Mouse (Mus musculus) left cerebral cortex, adult 18-20 months (tissue): ENCODE measurements around the gene Osbpl8. TPM values are rescaled to one million over a fixed set of nuclear protein-coding genes. Genes with fewer than 3 reads are reported as not detected.
A peak's percentile ranks its signal among the peaks of the same experiment; 100 is the strongest.

Experiments
- DNase-seq, 2 experiments: peaks; one replicate each; pipeline ENCODE4 v3.0.0; 2021 to 2022; ENCODE audit warnings: low spot score in 2 of 2, mixed read lengths in 1 of 2
- total RNA-seq, 2 experiments: library from RNA; stranded (reverse); gene quantifications; 2 replicates each; pipeline ENCODE4 v1.2.3; 2021

Osbpl8 gene
- total RNA-seq, 2 experiments from 2014 or later = 94.0 to 100.0 TPM

DNA sequence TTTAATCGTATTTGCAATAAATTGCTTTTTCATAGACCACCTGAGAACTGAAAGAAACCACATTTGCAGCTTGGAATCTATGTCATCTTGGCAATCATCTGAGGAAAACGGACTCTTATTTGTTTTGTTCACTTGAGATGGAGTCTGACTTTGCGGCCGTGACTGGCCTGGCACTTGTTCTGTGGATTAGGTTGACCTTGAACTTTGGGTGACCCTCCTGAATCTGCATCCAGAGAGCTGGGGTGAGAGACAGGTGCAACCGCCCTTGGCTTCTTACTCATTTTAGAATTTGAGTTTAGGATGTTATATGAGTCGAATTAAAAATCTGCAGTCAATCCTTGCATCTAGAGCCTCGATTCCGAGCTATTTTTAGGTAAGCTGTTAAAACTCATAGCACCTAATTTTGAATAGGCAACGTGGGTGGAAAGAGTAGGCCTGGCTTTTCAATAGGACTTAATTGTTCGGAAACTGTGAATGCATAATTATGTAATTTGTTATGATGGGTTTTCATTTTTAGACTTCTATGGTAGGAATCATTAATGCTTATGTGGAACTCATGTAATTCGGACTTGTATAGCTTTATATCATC, 20.1 kb upstream of the Osbpl8 start:
- DNase-seq = no peak

DNA sequence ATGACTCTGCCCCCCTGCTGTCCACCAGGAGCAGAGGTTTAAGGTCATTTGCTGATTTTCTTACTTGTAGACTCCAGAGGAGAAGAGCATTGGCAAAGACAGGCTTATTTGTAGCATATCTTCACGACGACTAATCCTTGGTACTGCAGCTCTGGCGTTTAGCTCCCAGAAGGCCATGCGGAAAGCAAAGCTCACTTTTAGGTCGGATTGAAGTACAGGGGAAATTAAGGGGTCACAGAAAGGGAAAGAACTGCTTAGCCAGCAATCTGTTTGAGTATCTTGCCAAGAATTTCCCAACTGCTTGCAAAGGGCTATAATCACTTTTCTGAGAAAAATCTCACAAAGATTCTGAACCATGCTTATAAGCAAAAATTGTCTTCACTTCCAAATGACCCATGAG, 14.8 kb upstream of the Osbpl8 start:
- no peak for DNase-seq

DNA sequence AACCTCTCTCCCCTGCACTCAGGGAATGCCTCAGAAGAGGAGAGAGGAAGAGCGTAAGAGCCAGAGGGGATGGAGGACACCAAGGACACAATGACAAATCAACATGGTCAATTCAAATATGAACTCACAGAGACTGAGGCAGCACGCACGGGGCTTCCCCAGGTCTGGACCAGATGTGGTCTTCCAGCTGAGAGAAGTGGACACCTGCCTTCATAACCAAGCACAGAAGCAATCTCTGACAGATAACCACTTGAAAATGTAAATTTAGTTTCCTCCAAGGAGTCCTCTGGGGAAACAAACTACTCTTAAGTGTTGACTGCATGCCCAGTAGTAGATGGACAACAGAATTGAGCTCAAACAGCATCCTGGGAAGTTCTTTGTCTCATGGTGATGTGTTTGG, 9.5 kb upstream of the Osbpl8 start:
- no peak for DNase-seq

- no peak for DNase-seq
These were observed 9.0 kb upstream of the Osbpl8 start for GRCm38 (mm10) chr10:111155571-111155970.

DNA sequence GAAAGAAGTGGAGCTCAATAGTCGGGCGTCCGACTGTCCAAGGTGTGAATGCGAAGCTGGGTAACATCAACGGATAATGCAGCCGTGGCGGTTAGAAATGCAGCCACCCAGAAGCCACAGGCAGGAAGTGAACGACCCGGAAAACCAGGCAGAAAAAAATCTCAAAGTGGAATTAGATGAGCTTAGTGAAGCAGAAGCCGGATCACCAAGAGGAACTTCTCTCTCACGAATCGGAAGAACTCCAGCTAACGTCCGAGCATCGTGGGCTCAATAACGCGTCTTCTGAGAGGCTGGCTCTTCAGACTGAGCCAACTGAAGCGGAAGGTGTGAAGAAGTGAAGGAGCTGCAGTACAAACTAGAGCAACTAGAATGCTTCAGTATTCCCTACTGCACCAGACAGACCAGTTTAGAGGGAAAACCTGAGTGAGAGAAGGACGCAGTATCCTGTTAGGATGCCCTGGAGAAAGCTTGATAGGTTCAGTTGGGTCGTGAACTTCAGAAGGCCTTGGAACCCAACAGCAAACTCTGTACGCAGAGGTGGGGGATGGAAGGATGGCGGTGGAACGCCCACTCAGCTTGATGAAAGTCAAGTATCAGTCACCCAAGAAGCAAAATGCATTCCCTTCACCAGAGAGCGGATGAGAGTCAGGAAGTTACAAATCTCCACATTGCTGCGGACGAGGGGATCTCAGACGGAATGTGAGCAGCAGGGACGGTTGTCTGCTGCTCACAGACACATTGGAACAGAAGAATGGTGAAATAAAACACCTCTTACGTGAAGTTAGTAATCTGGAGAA, 8.0 kb upstream of the Osbpl8 start:
- DNase-seq = no peak

DNA sequence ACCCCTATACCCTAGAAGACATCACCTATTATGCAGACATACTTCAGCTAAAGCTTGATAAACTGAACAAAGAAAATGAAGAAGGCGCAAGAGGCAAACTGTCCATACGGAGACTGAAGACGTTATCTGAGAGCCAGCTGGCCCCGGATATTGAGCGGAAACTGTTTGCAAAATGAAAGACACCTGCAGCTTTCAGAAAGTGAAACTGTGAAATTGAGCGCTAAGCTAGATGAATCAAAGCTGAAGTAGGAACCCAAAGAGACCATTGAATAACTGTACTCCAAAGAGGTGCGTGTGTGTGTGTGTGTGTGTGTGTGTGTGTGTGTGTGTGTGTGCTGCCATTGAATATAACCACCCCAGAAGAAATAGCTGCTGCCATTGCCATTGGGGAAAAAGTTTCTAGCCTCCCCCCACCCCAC, 7.3 kb upstream of the Osbpl8 start:
- no peak for DNase-seq

GRCm38 (mm10) chr10:111159789-111160522, 4.6 kb upstream of the Osbpl8 start:
- no peak for DNase-seq

DNA sequence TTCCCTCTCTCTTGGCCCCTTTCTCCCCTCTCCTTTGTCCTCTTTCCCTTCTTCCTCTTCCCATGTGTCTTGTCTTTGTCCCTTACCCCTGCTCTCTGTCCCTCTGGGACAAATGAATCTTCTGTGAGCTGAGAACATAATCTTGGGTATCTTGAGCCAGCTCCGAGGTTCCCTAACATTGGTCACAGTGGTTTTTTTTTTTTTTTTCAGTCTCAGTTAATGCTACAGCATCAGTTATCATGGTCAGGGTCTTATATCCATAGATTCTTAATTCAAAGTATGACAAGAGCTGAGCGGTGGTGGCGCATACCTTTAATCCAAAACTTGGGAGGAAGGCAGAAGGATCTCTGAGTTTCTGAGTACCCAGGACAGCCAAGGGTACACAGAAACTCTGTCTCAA, 4.0 kb upstream of the Osbpl8 start:
- no peak for DNase-seq

DNA sequence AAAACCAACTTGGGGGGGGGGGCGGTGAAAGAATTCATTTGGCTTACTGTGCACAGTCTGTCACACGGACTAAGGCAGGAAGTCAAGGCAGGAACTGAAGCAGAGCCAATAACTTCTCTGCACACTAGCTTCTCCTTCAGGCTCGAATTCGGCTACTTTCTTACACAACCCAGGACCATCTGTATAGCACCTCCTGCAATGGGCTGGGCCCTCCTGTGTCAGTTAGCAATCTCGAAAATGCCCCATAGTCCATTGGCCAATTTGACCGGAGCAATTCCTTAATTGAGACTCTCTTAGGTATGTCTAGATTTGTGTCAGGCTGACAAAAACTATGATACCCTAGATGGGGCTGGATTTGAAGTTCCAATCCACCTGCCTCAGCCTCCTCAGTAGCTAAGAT, 3.2 kb upstream of the Osbpl8 start:
- DNase-seq = no peak

DNA sequence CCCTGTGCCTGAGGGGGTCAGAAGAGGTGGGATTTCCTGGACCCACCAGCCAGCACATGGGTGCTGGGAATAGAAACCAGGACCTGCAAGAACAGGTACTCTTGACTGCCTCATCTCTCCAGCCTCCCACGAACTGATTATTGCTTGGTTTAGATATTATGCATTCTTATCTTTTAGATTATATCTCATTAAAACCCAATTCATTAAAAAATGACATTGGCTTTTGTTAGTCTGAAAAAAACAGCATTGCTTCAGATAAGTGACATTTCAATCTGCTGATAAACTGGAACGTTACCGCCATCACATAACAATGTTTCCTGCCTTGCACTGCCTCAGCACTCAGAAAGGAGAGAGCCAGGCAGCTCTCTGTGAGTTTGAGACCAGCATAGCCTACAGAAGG, 1.5 kb upstream of the Osbpl8 start:
- no peak for DNase-seq

GRCm38 (mm10) chr10:111163601-111164240, 831 bp upstream of the Osbpl8 start:
- DNase-seq = no peak

- peak; percentile 38 to 42 for DNase-seq
These were observed 848 bp downstream of the Osbpl8 start for GRCm38 (mm10) chr10:111165219-111165981.

GRCm38 (mm10) chr10:111166057-111166841, 1.7 kb downstream of the Osbpl8 start:
- DNase-seq = no peak

DNA sequence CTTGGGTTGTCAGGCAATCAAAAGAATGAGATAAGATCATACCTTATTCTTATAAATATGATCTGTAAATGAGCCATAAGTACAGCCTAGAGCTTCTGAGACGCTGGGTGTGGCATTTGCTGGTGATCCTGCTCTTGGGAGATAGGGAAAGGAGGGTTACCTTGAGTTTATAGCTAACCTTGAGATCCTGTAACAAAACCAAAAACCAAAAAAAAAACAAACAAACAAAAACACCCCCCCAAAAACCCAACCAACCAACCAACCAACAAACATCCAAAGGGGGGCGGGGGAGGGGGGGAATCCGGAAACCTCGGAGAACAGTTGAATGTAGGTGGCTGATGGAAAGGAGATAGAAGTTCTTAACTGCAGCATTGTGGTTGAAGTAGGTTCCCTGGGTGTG, 2.9 kb downstream of the Osbpl8 start:
- DNase-seq = no peak

- no peak for DNase-seq
These were observed 3.8 kb downstream of the Osbpl8 start for GRCm38 (mm10) chr10:111168305-111168704.

GRCm38 (mm10) chr10:111171246-111171934, 6.8 kb downstream of the Osbpl8 start:
- no peak for DNase-seq

DNA sequence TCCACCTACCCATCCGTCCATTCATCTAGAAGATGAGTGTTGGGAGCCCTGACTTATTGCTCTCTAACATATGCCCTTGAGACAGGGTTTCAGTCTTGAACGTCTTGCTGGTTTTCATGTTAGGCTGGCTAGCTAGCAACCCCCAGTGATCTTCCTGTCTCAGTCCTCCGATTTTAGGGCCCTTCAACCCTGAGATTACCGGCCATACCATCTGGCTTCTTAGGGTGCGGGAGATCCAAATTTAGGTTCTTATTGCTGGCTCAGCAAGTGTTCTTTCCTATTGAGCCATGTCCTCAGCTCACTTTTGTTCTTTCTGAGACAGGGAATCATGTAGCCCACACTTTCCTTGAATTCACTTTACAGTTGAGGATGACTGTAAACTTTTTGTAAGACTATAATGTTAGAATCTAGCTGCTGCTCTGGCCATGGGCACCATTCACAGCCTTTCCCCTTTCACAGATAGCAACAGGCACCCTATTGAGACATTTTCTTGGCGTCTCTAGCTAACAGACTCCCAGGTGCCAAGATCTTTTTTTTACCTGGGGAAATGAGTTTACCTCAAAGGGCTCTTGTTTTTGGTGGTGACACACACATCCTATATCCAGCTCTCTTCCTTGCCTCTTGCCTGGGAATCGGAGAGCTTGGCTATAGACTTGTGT, 9.2 kb downstream of the Osbpl8 start:
- no peak for DNase-seq

DNA sequence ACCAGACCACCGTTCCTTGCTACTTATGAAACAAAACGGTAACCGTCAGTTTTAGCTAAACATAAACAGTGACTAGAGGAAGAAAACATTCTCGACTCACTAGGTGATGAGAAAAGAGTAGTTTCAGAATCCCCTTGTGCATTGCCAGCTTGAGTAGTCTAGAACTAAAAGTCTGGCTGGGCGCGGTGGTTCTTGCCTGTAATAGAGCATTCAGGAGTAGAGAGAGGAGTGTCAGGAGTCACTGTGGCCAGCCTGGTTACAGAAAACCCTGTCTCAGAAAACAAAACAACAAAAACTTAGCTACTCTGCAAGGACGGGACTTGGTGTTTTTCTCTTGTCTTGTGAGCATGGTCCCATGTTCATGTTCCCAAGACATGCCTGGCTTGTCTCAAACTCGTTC, 12.8 kb downstream of the Osbpl8 start:
- DNase-seq = no peak

DNA sequence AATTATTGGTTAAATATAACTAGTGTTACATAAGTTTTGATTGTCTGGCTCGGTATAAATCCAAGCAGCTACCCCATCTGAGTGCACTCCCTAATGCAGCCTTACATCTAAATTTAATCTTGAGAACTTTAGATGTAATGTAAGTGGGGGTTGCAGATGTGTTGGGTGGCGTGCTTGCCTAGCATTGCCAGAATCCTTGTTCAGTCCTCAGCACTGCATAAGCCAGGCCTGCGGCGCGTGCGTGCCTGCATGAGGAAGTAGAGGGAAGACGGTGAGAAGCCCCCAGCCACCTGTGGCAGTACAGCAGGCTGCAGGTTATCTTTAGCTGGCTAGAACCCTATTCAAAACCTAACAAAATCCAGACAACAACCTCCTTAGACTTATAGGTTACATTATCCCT, 13.5 kb downstream of the Osbpl8 start:
- peak; percentile 36 to 61 for DNase-seq
